In genomic region chr4:41569411-41569885, GRCm38 (mm10) we compare ENCODE assay signal across 8 mouse cellular contexts. TPM values are rescaled to one million over a fixed set of nuclear protein-coding genes. Genes with fewer than 3 reads are reported as not detected.
DNase-seq lines count a peak whose midpoint lies in the region; ATAC-seq and TF ChIP-seq lines count a peak whose summit lies in the region.

TSS of gene Fam219a (minus strand) at chr4:41569538.
TSS of gene Dnaic1 (plus strand) at chr4:41569775.

- TF ChIP-seq EP300 in lung, postnatal 0 days (IDR thresholded peaks at IDR 0.05), result no peak

- peaks cover 42% of the 10 kb centered on the region for H3K4me1 ChIP-seq in hindbrain, embryonic 10.5 days (replicated peaks)
- peaks cover 3% of the 10 kb centered on the region; the same call in 1 of the 2 replicates for H3K4me1 ChIP-seq in lung, postnatal 0 days (ENCODE audit: insufficient read depth, low read depth, low read length)

- H3K27me3 ChIP-seq in hindbrain, embryonic 10.5 days (ENCODE audit: insufficient read depth, poor library complexity, severe bottlenecking), result peaks cover 22% of the 10 kb centered on the region
- no peaks in the 10 kb centered on the region for H3K27me3 ChIP-seq in lung, postnatal 0 days (replicated peaks; ENCODE audit: insufficient read depth, low read length)

- ATAC-seq in frontal cortex, adult (ENCODE audit: low TSS enrichment), result peak; percentile 90
- ATAC-seq in lung, postnatal 0 days, result peak; percentile 98

- under 1% methylated on average over 41 of the region's 41 CpGs for WGBS in hindbrain, embryonic 10.5 days
- WGBS in lung, postnatal 0 days, result under 1% methylated on average over 36 of the region's 41 CpGs

- TF ChIP-seq CTCF in lung, postnatal 0 days (IDR thresholded peaks at IDR 0.05), result peak; percentile 76

- H3K9ac ChIP-seq in lung, postnatal 0 days (replicated peaks; ENCODE audit: low read depth), result peak within 1 kb of the TSS; percentile 72

- peak within 1 kb of the TSS; percentile 94 for H3K4me2 ChIP-seq in lung, postnatal 0 days (replicated peaks; ENCODE audit: low read depth, low read length)

- H3K9me3 ChIP-seq in hindbrain, embryonic 10.5 days, result no peaks in the 10 kb centered on the region
- H3K9me3 ChIP-seq in lung, postnatal 0 days (ENCODE audit: low read length), result no peaks in the 10 kb centered on the region

- H3K4me3 ChIP-seq in hindbrain, embryonic 10.5 days, result peak within 1 kb of the TSS; percentile 80
- H3K4me3 ChIP-seq in lung, postnatal 0 days (ENCODE audit: low read depth, low read length), result peak within 1 kb of the TSS; percentile 77

- H3K27ac ChIP-seq in hindbrain, embryonic 10.5 days, result peak within 1 kb of the TSS; percentile 91
- H3K27ac ChIP-seq in lung, postnatal 0 days (ENCODE audit: low read length), result peak within 1 kb of the TSS; percentile 64

- peak; percentile 97 for DNase-seq in MN1 (ENCODE audit: low spot score)
- peak; percentile 99 for DNase-seq in cerebellum, adult 9-10 months
- peak; percentile 99 for DNase-seq in hindbrain, embryonic 10.5 days (ENCODE audit: low spot score)
- peak; percentile 99 for DNase-seq in layer of hippocampus, adult 9-11 months
- DNase-seq in lung, postnatal 0 days (ENCODE audit: low spot score), result peak; percentile 99
- peak; percentile 95 for DNase-seq in ovary, postnatal 14 days (ENCODE audit: low spot score)
- DNase-seq in thymus, postnatal 14 days, result peak; percentile 98

- H3K36me3 ChIP-seq in hindbrain, embryonic 10.5 days, result no peaks in the 10 kb centered on the region
- H3K36me3 ChIP-seq in lung, postnatal 0 days (ENCODE audit: insufficient read depth, low read length), result no peaks in the 10 kb centered on the region

RNA-seq across cellular contexts. Expression of gene Fam219a, which starts in this region (rescaled TPM):
- polyA plus RNA-seq in hindbrain, embryonic 10.5 days (2016; fragmentation: Nextera tagmentation; extraction: Ambion mirVana), result 6.2 and 8.3 TPM in 2 replicates
- polyA plus RNA-seq in lung, postnatal 0 days (2015; fragmentation: Nextera tagmentation; extraction: Ambion mirVana), result 4.7 and 5.2 TPM in 2 replicates

RNA-seq across cellular contexts. Expression of gene Dnaic1, which starts in this region (rescaled TPM):
- polyA plus RNA-seq in hindbrain, embryonic 10.5 days (2016; fragmentation: Nextera tagmentation; extraction: Ambion mirVana), result 1.4 and 4.3 TPM in 2 replicates
- polyA plus RNA-seq in lung, postnatal 0 days (2015; fragmentation: Nextera tagmentation; extraction: Ambion mirVana), result 8.9 and 9.0 TPM in 2 replicates

Comparison
In these comparisons a context has a peak if more than half of its experiments do, and no peak if none do; other contexts are left out.
1. Peak in every context shown above with its lines: DNase-seq, ATAC-seq, H3K4me3 ChIP-seq and H3K27ac ChIP-seq.